15 mouse cellular contexts compared by ENCODE assay signal in genomic region chr7:25112178-25112955, GRCm38 (mm10). TPM values are rescaled to one million over a fixed set of nuclear protein-coding genes. Genes with fewer than 3 reads are reported as not detected.
DNase-seq lines count a peak whose midpoint lies in the region; ATAC-seq and TF ChIP-seq lines count a peak whose summit lies in the region.
"Had no signal": no experiment of that assay in that cellular context is flagged by ENCODE, and none has a peak within 500 bp of the region (broad histone marks: within the 10 kb centered on the region; RNA-seq: fewer than 3 reads in every experiment).

No protein-coding gene starts in this region.

- H3K9me3 ChIP-seq in liver, postnatal 0 days (ENCODE audit: low read length): no peaks in the 10 kb centered on the region
- H3K9me3 ChIP-seq in liver, embryonic 11.5 days (ENCODE audit: control insufficient read depth, low read length): no peaks in the 10 kb centered on the region
- H3K9me3 ChIP-seq: midbrain, embryonic 15.5 days; neural tube, embryonic 13.5 days had no signal

- 75% methylated on average over 17 of the region's 17 CpGs for whole genome bisulfite sequencing in liver, postnatal 0 days (ENCODE audit: insufficient replicate concordance)
- 82% methylated on average over 17 of the region's 17 CpGs for WGBS in liver, embryonic 11.5 days

- ATAC-seq in liver, postnatal 0 days: 0 out of 2 replicates have a peak, but pooled peaks have one; percentile 21
- ATAC-seq in liver, embryonic 11.5 days (replicated peaks; ENCODE audit: low FRiP score): no peak
- ATAC-seq: midbrain, embryonic 15.5 days; Patski had no signal

- H3K9ac ChIP-seq in liver, postnatal 0 days (replicated peaks): no peak overlapping the region
- no peak overlapping the region for H3K9ac ChIP-seq in liver, embryonic 11.5 days (ENCODE audit: low read depth, low read length)
- H3K9ac ChIP-seq: liver, embryonic 14.5 days; midbrain, embryonic 15.5 days; neural tube, embryonic 13.5 days had no signal

- no peak for TF ChIP-seq CTCF in liver, postnatal 0 days (IDR thresholded peaks at IDR 0.05; ENCODE audit: low read depth)

- no peak for DNase-seq in liver, postnatal 0 days
- DNase-seq in liver, embryonic 11.5 days (ENCODE audit: low spot score): no peak
- DNase-seq in brain, adult 2 months (ENCODE audit: low read depth, low spot score): peak; percentile 94
- DNase-seq in cerebellum, adult 18-20 months: peak; percentile 67 to 71
- DNase-seq in layer of hippocampus, adult 8-10 months (ENCODE audit: low spot score in 2 of 2): peak; percentile 52 to 71
- no peak for DNase-seq in ovary, postnatal 36 days (ENCODE audit: low spot score)
- DNase-seq in lung, postnatal 36 days: no peak
- DNase-seq: adrenal gland, postnatal 25 days; right cerebral cortex, postnatal 14 days had no signal

- no peaks in the 10 kb centered on the region for H3K4me1 ChIP-seq in liver, postnatal 0 days (ENCODE audit: insufficient read depth)
- no peaks in the 10 kb centered on the region for H3K4me1 ChIP-seq in liver, embryonic 11.5 days (replicated peaks; ENCODE audit: control insufficient read depth, insufficient read depth, low read length)
- H3K4me1 ChIP-seq: midbrain, embryonic 15.5 days; neural tube, embryonic 13.5 days had no signal

- no peak overlapping the region for H3K27ac ChIP-seq in liver, postnatal 0 days (ENCODE audit: low read depth)
- H3K27ac ChIP-seq in liver, embryonic 11.5 days (ENCODE audit: low read depth, low read length): no peak overlapping the region
- H3K27ac ChIP-seq: kidney, postnatal 0 days; liver, embryonic 14.5 days; macrophage; midbrain, embryonic 15.5 days; neural tube, embryonic 13.5 days had no signal

- no peaks in the 10 kb centered on the region for H3K27me3 ChIP-seq in liver, postnatal 0 days (ENCODE audit: insufficient read depth, low read length)
- H3K27me3 ChIP-seq in liver, embryonic 11.5 days (replicated peaks; ENCODE audit: control insufficient read depth, insufficient read depth, low read length): peaks cover 8% of the 10 kb centered on the region
- H3K27me3 ChIP-seq: midbrain, embryonic 15.5 days; neural tube, embryonic 13.5 days had no signal

- no peak for TF ChIP-seq EP300 in liver, postnatal 0 days (IDR thresholded peaks at IDR 0.05; ENCODE audit: low read depth)

- no peak overlapping the region for H3K4me3 ChIP-seq in liver, postnatal 0 days (ENCODE audit: low read depth, low read length)
- no peak overlapping the region for H3K4me3 ChIP-seq in liver, embryonic 11.5 days (ENCODE audit: low read depth, low read length)
- H3K4me3 ChIP-seq: midbrain, embryonic 15.5 days; neural tube, embryonic 13.5 days had no signal

- no peak overlapping the region for H3K4me2 ChIP-seq in liver, postnatal 0 days (ENCODE audit: low read depth, low read length)
- no peak overlapping the region for H3K4me2 ChIP-seq in liver, embryonic 11.5 days
- H3K4me2 ChIP-seq: midbrain, embryonic 15.5 days; neural tube, embryonic 13.5 days had no signal

- no peaks in the 10 kb centered on the region for H3K36me3 ChIP-seq in liver, postnatal 0 days (replicated peaks; ENCODE audit: insufficient read depth, low read length)
- H3K36me3 ChIP-seq in liver, embryonic 11.5 days (ENCODE audit: control insufficient read depth, insufficient read depth, low read length): no peaks in the 10 kb centered on the region

RNA-seq across cellular contexts. Expression of gene Zfp574, which starts 40.0 kb away (rescaled TPM):
- 9.4 and 10.8 TPM in 2 replicates for polyA plus RNA-seq in liver, postnatal 0 days (2015; fragmentation: Nextera tagmentation; extraction: Ambion mirVana)
- 22.8 and 23.1 TPM in 2 replicates for polyA plus RNA-seq in liver, embryonic 11.5 days (2014; fragmentation: Nextera tagmentation; extraction: Ambion mirVana)
- 10 to 100 TPM; 28.0 to 31.0 (median 29.6) TPM for total RNA-seq in layer of hippocampus, adult 8-10 months (2022)

RNA-seq across cellular contexts. Expression of gene Grik5, which starts 40.2 kb away (rescaled TPM):
- polyA plus RNA-seq in liver, postnatal 0 days (2015; fragmentation: Nextera tagmentation; extraction: Ambion mirVana): 0.69 and 0.76 TPM in 2 replicates
- polyA plus RNA-seq in liver, embryonic 11.5 days (2014; fragmentation: Nextera tagmentation; extraction: Ambion mirVana): 3.5 and 5.3 TPM in 2 replicates
- total RNA-seq in layer of hippocampus, adult 8-10 months (2022): 100 to 1,000 TPM; 206 to 235 (median 220) TPM

Comparison
In these comparisons a context has a peak if more than half of its experiments do, and no peak if none do; other contexts are left out.
1. DNase-seq: peak in brain, adult 2 months (single experiment), cerebellum, adult 18-20 months (2 of 2) and layer of hippocampus, adult 8-10 months (2 of 2); none in liver, postnatal 0 days (single experiment), liver, embryonic 11.5 days (single experiment), ovary, postnatal 36 days (single experiment) and lung, postnatal 36 days (single experiment).